Mouse (Mus musculus) brain, embryonic 14.5 days (tissue): ENCODE results near the gene Gm14391. TPM values are rescaled to one million over a fixed set of nuclear protein-coding genes. Genes with fewer than 3 reads are reported as not detected.
A peak's percentile ranks its signal among the peaks of the same experiment; 100 is the strongest.
"Not testable (repeated sequence)": the region's sequence is repeated elsewhere in the genome, so short reads cannot be mapped to it uniquely, and the experiment has no call there.

Experiments
- DNase-seq: peaks from one replicate; pipeline ENCODE4 v3.0.0-alpha.2; 2011; ENCODE audit warnings: low read depth
- CTCF ChIP-seq: fragments of 200-500 bp; IDR thresholded peaks from 2 replicates; pipeline ENCODE4 v1.5.1; 2012; ENCODE audit warnings: inconsistent platforms, mild to moderate bottlenecking, moderate library complexity, borderline replicate concordance; ENCODE audit not compliant: insufficient read depth, insufficient read length; ENCODE audit errors: extremely low read depth
- POLR2A ChIP-seq: fragments of 200-500 bp; IDR thresholded peaks from 2 replicates; pipeline ENCODE4 v1.6.1; 2012; ENCODE audit warnings: mild to moderate bottlenecking, inconsistent platforms, borderline replicate concordance; ENCODE audit not compliant: poor library complexity, insufficient read depth, insufficient read length, severe bottlenecking; ENCODE audit errors: extremely low read depth
- polyA plus RNA-seq: library from polyadenylated mRNA; depleted of rRNA; stranded (reverse); fragments of >200 nt; gene quantifications from 2 replicates; pipeline ENCODE4 v1.2.3, GENCODE M21; 2012; rRNA removed

Gene Gm14391
- 12.4 and 14.3 TPM in 2 replicates for polyA plus RNA-seq

DNA sequence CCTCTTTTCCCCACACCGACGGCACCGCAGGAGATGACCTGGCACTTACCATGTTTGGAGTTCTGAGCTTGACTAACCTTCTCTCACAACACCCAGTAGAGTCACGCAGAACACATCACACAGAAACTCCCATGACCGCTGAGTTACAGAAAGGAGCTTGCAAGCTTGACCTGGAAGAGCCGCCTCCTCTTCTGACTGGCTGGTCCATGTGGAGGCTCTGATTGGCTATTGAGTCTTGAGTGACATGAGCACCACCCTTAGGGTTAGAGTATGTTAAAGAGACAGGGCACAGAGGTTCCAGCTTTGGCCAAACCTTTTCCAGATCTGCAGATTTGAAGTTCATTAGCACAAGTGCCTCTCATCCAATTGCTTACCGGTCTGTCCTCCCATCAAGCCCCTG is at the start of gene Gm14391:
TSS of gene Gm14391 (minus strand) at position 186 of the 400 bp plus-strand sequence.
- DNase-seq: not testable (repeated sequence)

DNA sequence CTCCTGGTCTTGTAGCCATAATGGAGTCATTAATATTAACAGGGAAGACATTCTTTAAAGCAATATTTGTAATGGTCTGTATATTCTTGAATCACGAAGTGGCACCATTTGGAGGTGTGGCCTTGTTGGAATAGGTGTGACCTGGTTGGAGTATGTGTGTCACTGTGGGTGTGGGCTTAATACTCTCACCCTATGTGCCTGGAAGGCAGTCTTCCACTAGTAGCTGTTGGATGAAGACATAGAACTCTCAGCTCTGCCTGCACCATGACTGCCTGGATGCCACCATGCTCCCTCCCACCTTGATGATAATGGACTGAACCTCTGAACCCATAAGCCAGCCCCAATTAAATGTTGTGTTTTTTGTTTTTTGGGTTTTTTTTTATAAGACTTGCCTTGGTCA is 27.7 kb downstream of the Gm14391 start:
- DNase-seq: not testable (repeated sequence)

GRCm38 (mm10) chr2:175176312-175176711 is 30.4 kb downstream of the Gm14391 start:
- no peak for TF ChIP-seq CTCF
- no peak for TF ChIP-seq POLR2A
- DNase-seq: no peak

DNA sequence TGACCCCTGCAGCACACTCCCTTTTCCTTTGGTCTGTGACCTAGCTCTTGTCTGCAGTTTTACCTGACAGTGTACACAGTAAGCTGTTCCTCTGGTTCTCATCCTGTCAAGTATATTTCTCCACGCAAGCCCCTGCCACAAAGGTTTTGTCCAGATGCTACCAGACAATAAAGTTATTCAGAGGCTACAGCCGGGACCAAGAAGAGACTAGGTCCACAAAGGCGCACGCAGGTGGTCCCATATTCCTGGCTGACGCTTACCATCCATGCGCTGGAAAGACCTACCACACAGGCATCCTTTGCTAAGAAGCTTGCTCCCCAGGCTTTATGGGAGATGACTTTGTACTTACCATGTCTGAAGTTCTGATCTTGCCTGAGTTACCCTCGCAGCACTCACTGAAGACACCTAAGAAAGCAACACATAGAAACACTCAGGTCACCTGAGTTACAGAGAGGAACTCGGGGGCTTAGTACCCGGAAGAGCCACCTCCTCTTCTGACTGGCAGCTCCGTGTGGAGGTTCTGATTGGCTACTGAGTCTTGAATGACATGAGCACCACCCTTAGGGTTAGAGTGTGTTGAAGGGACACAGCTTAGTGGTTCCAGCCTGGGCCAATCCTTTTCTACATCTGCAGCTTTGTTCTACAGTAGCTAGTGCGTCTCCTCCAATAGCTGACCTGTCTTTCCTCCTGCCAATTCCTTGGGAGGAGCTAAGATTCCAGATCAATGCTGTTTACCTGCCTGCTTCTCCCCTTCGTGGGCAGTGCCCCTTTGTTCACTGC is 31.1 kb downstream of the Gm14391 start, which contains the start of gene Gm14443:
TSS of gene Gm14443 (minus strand) at position 471 of the 780 bp plus-strand sequence.
- not testable (repeated sequence) for DNase-seq

- not testable (repeated sequence) for DNase-seq
Measured at GRCm38 (mm10) chr2:175174058-175174457, 32.7 kb downstream of the Gm14391 start.

GRCm38 (mm10) chr2:175172906-175173595 is 33.7 kb downstream of the Gm14391 start:
- DNase-seq: not testable (repeated sequence)

DNA sequence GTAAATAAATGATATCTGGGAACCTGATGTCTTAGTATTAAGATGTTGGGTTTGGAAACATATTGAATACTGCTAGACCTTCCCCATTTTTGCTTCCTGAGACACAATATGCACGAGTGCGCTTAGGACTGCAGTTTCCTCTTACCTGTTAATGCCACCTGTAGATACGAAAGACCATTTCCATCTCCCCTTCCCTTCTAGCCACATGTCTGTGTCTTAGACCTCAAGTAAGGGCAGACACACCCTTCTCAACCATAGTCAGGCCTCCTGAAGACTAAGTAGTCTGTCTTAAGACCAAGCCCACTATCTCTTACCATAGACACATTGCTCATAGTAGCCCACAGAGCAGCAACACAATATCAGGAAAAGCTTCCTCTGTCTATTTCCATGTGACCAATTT is 34.6 kb downstream of the Gm14391 start:
- no peak for TF ChIP-seq POLR2A
- no peak for TF ChIP-seq CTCF
- DNase-seq: no peak

DNA sequence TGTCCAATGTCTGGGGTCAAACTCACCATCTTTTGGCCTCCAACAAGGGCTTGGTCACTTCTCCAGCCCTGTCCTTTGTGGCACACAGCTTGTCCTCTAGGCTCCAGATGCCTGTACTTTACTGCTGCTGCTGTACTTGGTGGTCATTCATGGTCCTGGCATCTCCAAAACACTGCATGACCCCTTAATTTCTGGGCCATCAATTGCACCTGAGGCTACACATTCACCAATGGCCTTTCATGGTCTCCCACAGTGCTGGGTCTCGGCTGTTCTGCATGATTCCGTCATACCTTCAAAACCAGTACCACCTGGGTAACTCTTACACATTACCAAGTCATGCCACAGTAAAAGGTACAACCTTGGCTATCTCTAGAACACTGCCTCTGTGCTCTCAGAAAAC is 39.8 kb downstream of the Gm14391 start:
- not testable (repeated sequence) for DNase-seq

- not testable (repeated sequence) for DNase-seq
Measured at GRCm38 (mm10) chr2:175165110-175165509, 41.6 kb downstream of the Gm14391 start.

DNA sequence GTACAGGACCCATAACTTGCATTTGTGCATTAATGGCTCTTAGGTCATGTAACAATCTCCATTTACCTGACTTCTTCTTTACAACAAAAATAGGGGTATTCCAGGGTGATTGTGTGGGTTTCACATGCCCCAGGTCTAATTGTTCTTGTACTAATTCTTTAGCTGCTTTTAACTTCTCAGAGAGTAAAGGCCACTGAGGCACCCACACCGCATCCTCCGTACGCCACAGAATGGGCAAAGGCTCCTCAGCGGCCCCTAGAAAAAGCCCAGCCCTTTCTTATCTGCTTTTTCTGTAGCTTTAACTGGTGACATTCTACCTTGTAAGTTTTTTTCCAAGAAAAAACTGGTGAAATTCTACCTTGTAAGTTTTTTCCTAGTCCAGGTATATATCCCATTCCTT is 45.3 kb downstream of the Gm14391 start:
- DNase-seq: not testable (repeated sequence)

DNA sequence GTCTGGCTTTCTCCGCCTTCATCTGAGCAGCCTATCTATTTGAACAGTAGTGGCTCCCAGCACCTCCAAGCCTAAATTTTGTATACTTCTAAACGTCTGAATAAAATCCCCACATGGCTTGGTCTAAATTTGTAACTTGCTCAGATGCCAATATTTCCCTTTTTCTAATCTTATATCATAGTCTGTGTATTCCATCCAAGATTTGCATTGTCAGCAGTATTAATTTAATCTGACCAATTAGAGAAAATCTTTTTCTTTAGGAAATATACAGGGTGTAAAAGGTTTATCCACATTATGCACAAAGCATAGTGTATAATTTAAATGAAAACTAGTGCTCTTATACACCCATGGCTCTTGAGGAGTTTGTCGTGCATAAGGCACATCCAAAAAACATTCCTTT is 48.1 kb downstream of the Gm14391 start:
- no peak for DNase-seq
- TF ChIP-seq POLR2A (no peak), CTCF (no peak)

DNA sequence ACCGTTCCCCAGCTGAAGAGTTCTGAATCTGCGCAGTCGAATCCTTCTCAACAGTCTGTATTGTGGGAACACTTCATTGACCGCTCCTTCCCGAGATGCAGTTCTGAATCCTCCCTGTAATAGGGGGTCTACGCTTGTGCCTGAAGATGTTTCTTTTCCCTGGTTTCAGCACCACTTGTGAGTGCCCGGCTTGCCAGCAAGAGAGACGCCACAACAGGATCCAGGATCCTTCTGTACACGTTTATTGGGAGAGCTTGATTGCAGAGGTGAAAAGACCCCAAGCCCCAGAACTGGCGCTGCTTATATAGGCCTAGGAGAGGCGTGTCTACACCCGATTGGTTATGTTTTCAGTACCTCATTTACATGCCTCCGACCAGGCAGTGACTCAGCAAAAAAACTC is 50.0 kb downstream of the Gm14391 start:
- no peak for DNase-seq
- TF ChIP-seq CTCF (no peak), POLR2A (no peak)

- DNase-seq: not testable (repeated sequence)
Measured at GRCm38 (mm10) chr2:175141993-175142295, 64.8 kb downstream of the Gm14391 start, which contains the start of gene Gm14399. Gene Gm14399 (minus strand): TSS chr2:175142012.

GRCm38 (mm10) chr2:175141118-175141992 is 65.4 kb downstream of the Gm14391 start:
- peak; percentile 25 for DNase-seq

Other genes starting within 250 kb of the Gm14391 start
- gene Gm14444, start 196.7 kb downstream of the Gm14391 start, polyA plus RNA-seq: 0.08 and 0.13 TPM in 2 replicates
- 0.34 TPM in 1 of 2 replicates, not detected in the other for gene Gm14393, start 139.1 kb downstream of the Gm14391 start, polyA plus RNA-seq
- 6.5 and 8.1 TPM in 2 replicates for gene Gm14399, start 64.9 kb downstream of the Gm14391 start, polyA plus RNA-seq
- gene Gm14443, start 31.0 kb downstream of the Gm14391 start, polyA plus RNA-seq: 1.2 and 1.9 TPM in 2 replicates
- not detected in 2 replicates for gene Gm14440, start 68.2 kb upstream of the Gm14391 start, polyA plus RNA-seq
- 10.8 and 12.8 TPM in 2 replicates for gene Gm4631, start 131.3 kb upstream of the Gm14391 start, polyA plus RNA-seq
- 2.5 and 3.5 TPM in 2 replicates for gene Zfp968, start 165.5 kb upstream of the Gm14391 start, polyA plus RNA-seq
- 8.7 and 9.4 TPM in 2 replicates for gene Gm4724, start 228.9 kb upstream of the Gm14391 start, polyA plus RNA-seq